Mouse (Mus musculus): Measurements from ENCODE around the gene Aicda.

- TF ChIP-seq POLR2A (IDR thresholded peaks at IDR 0.05; ENCODE audit: insufficient read length, low read depth) (no peak), CEBPB (IDR thresholded peaks at IDR 0.05; ENCODE audit: insufficient read depth, poor library complexity, severe bottlenecking) (no peak), POLR2AphosphoS2 (IDR thresholded peaks at IDR 0.05; ENCODE audit: insufficient read length, low read depth) (no peak), USF1 (IDR thresholded peaks at IDR 0.05; ENCODE audit: low read depth) (no peak), MAX (IDR thresholded peaks at IDR 0.05; ENCODE audit: low read depth) (no peak), E2F4 (IDR thresholded peaks at IDR 0.05; ENCODE audit: insufficient read depth) (no peak), SRF (IDR thresholded peaks at IDR 0.05; ENCODE audit: control insufficient read depth, insufficient read length, low read depth) (no peak), REST (IDR thresholded peaks at IDR 0.05; ENCODE audit: insufficient read depth, insufficient read length) (no peak), TCF3 (IDR thresholded peaks at IDR 0.05; ENCODE audit: insufficient read length, low read depth) (no peak)
Observed at GRCm38 (mm10) chr6:122553606-122554005, at the start of gene Aicda.
